Mouse (Mus musculus) regulatory T cell (primary cell): ENCODE measurements around the gene Zcchc8.

Source experiments
- in situ Hi-C: fragments of 300-600 bp; cut with MboI, MseI; formaldehyde crosslinking; loops from one replicate; pipeline ENCODE4 v1.15.1; 2025; ENCODE audit warnings: high pct_unique_total_duplicates

The Zcchc8 gene

DNA sequence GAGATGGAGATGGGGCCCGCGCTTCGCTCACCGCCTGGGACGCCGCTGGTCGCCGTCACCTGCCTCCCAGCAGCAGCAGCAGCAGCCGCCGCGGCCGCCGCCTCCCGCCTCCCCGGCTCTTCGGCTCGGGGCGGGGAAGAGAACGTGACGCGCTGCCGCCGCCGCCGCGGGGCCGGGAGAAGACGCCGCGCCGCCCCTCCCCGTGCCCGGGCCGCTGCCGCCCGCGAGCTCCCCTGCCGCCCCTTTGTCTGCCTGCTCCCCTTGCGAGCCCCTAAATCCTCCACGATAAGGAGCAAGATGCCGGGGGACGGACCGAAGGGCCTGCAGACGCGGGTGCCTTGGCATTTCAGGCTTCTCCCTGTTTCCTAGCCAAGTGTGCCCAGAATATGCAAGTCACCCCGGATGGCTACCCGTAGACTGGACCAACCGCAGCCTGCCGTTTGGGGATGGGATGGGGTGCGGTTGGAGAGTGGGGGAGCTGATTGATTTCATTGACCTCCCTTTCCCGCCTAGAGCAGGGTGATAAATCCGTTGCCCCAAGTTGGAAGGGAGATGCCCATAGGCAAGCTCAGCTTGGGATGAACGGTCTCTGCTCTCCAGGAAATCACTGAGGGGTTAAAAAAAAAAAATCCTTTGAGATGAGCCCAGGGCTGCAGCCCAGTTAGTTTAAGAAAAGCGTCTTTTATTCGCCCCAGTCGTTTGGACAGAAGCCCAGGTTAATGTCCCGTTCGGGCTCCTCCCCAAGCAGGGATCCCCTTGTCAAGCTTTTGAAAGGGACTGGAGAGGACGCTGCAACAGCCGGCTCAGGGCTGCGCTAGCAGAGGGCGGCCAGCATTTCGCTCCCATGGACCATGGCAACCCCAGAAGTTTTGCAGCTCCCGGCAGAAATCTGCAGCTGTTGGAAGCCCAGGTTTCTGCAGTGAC lies 36.4 kb downstream of the Zcchc8 start, which contains the start of gene Clip1:
Clip1 (minus strand) TSS at position 398 of the 924 bp plus-strand sequence.
- in situ Hi-C loops: no loop called here

GRCm38 (mm10) chr5:123683377-123684220 lies 37.3 kb downstream of the Zcchc8 start:
- in situ Hi-C loops: no loop called here

- in situ Hi-C loops: no loop called here
Measured at GRCm38 (mm10) chr5:123683043-123683376, 37.9 kb downstream of the Zcchc8 start.

- in situ Hi-C loops: no loop called here
Measured at GRCm38 (mm10) chr5:123682372-123682771, 38.5 kb downstream of the Zcchc8 start.

GRCm38 (mm10) chr5:123679546-123680263 lies 41.2 kb downstream of the Zcchc8 start:
- in situ Hi-C loops: no loop called here

DNA sequence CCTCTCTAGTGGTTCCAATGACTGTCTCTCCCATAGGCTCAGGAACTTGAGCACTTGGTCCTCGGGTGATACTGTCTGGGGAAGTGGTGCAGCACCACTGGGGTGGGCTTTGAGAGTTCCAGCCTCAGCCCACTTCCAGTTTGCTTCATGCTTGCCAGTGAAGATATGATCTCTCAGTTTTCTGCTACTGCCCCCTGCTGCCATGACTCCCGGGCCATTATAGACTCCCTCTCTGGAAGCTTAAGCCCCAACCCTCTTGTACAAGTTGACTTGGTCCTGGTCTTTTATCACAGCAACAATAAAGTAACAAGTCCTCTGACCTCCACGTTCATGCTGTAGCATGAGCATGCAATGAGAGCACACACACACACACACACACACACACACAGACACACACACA lies 41.8 kb downstream of the Zcchc8 start:
- in situ Hi-C loops: no loop called here

DNA sequence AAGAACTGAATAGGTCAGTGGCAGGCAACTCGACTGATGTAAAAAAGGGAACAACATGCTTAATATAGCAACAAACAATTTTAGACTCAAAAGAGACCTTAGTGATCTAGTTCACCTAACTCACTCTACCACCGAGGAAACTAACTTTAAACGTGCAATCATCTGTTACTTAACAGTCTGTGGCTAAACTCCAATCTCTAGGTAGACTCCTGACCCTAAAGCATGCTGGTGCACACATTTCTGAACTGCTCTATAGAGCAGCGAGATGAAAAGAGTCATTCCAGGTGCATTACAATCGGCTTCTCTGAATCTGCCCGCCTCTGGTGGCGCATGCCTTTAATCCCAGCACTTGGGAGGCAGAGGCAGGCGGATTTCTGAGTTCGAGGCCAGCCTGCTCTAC lies 45.2 kb downstream of the Zcchc8 start:
- in situ Hi-C loops: no loop called here

- in situ Hi-C loops: no loop called here
Measured at GRCm38 (mm10) chr5:123675221-123675620, 45.7 kb downstream of the Zcchc8 start.

DNA sequence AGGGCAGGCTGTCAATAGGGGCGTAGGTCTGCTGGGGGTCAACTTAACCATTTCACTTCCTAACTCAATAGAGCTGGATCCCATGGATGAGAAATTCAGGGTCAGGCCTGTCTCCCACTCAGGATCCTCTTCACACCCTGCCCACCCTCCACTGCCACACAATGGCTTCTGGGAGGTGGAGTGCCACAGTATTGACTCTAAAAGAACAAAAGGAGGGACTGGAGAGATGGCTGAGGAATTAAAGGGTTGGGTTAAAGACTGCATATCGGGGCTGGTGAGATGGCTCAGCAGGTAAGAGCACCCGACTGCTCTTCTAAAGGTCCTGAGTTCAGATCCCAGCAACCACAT lies 49.5 kb downstream of the Zcchc8 start:
- in situ Hi-C loops: no loop called here

GRCm38 (mm10) chr5:123670800-123671472 lies 50.0 kb downstream of the Zcchc8 start:
- in situ Hi-C loops: no loop called here

GRCm38 (mm10) chr5:123669991-123670799 lies 50.7 kb downstream of the Zcchc8 start:
- in situ Hi-C loops: no loop called here

GRCm38 (mm10) chr5:123667915-123668314 lies 53.0 kb downstream of the Zcchc8 start:
- in situ Hi-C loops: no loop called here

DNA sequence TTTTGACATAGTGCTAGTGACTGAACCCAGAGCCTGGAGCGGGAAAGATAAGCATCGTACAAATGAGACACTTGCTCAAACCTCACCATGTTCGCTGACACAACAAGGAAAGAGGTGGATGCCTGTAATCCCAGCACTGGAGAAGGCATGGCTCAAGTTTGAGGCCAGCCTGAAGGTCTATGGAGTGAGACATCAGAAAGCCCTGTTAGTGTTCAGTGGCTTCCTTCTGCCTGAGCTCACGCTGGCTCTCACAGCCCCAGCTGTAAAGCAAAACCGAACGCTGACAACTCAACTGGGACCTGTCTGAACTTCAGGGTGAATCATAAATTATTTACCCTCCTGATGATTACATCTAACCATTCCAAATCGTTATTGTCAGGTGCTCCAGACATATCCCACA lies 54.9 kb downstream of the Zcchc8 start:
- in situ Hi-C loops: no loop called here

GRCm38 (mm10) chr5:123664329-123664728 lies 56.6 kb downstream of the Zcchc8 start:
- in situ Hi-C loops: no loop called here

DNA sequence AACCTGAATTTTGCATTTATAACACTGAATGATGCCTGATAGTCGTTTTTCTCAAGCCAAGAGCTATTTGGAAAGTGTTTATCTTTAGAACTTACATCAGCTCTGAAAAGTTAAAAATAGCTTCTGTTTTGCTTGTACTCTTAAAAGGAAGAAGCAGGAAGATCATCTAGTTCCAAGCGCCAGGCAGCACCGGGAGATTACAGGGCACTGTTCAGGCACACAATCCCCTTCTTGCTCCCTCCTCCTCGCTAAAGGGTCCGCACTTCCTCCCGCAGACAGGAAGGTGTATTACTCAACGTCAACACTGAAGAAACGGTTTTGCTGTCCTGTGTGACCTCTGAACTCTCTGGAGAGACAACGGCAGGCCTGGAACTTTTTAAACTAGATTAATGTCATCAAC lies 58.8 kb downstream of the Zcchc8 start:
- in situ Hi-C loops: no loop called here

DNA sequence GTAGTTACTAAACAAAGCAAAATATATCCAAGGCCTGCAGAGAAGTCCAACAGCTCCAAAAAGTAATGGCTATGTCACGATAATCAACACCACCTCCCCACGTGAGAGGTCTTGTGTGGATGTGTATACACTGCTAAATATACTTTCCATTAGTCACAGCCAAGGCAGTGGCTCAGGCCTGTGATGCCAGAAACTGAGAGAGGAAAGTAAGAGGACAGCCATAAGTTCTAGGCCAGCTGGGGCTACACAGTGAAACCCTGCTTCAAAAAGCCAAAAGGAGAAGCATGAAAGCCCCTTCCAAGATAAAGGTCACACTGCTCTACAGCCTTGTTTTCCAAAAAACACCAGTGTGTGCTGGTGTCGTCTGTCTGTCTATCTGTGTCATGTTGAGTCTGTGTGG lies 59.3 kb downstream of the Zcchc8 start:
- in situ Hi-C loops: no loop called here

- in situ Hi-C loops: no loop called here
Measured at GRCm38 (mm10) chr5:123657651-123658050, 63.2 kb downstream of the Zcchc8 start.

GRCm38 (mm10) chr5:123654937-123655336 lies 66.0 kb downstream of the Zcchc8 start:
- in situ Hi-C loops: loop anchor here (5.0 kb wide), 1 partner anchor 37 kb away; no protein-coding TSS in a partner anchor

DNA sequence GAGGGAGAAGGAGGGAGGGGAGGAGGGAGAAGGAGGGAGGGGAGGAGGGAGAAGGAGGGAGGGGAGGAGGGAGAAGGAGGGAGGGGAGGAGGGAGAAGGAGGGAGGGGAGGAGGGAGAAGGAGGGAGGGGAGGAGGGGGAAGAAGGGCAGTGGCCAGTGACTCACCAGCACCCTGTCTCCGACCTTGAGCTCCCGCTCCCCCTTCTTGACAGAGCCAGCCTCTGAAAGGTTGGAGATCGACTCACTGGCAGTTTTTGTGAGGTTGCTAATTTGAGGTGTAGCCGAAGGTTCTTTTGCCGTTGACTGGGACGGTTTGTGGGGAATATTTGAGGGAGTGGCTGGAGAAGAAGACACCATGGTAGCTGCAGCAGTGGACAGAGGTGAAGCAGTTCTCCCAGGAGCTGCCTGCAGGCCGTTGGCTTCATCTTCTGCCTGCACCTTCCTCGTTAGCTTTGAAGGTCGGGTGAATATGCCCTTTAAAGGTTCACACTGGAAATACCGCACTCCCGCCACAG lies 67.6 kb downstream of the Zcchc8 start:
- in situ Hi-C loops: loop anchor here (5.0 kb wide), 1 partner anchor 39 kb away; no protein-coding TSS in a partner anchor

GRCm38 (mm10) chr5:123650825-123651224 lies 70.1 kb downstream of the Zcchc8 start:
- in situ Hi-C loops: loop anchor here (5.0 kb wide), 1 partner anchor 41 kb away; no protein-coding TSS in a partner anchor
